Mouse (Mus musculus) liver, postnatal 0 days (tissue): ENCODE results near the gene Dglucy.

ENCODE experiments used
- CTCF ChIP-seq: sonication (generic); IDR thresholded peaks from 2 replicates; pipeline ENCODE4 v1.5.1; 2016; ENCODE audit warnings: antibody characterized with exemption, low read depth
- EP300 ChIP-seq: IDR thresholded peaks from 2 replicates; pipeline ENCODE4 v1.6.1; 2016; ENCODE audit warnings: antibody characterized with exemption, low read depth, mild to moderate bottlenecking

GRCm38 (mm10) chr12:100856337-100856736 lies 77.5 kb downstream of the Dglucy start:
- TF ChIP-seq CTCF (no peak), EP300 (no peak)
